Mouse (Mus musculus) cerebellum, postnatal 10 days (tissue): ENCODE measurements around the gene Ppt2.
A peak's percentile ranks its signal among the peaks of the same experiment; 100 is the strongest.

Source experiments
- DNase-seq, 2 experiments: peaks; one replicate each; pipeline ENCODE4 v3.0.0; 2021; ENCODE audit warnings: mixed read lengths in 2 of 2

Ppt2 gene

GRCm38 (mm10) chr17:34655581-34655991 lies 27.3 kb upstream of the Ppt2 start:
- peak; percentile 55 to 68 for DNase-seq

- no peak for DNase-seq
Measured at GRCm38 (mm10) chr17:34655160-34655559, 26.9 kb upstream of the Ppt2 start.

GRCm38 (mm10) chr17:34654392-34654791 lies 26.1 kb upstream of the Ppt2 start:
- DNase-seq, result peak in 1 of 2 experiments; percentile 39

GRCm38 (mm10) chr17:34653746-34654285 lies 25.5 kb upstream of the Ppt2 start:
- peak; percentile 79 to 84 for DNase-seq

GRCm38 (mm10) chr17:34652985-34653384 lies 24.7 kb upstream of the Ppt2 start:
- no peak for DNase-seq

GRCm38 (mm10) chr17:34652546-34652945 lies 24.2 kb upstream of the Ppt2 start:
- DNase-seq, result no peak

- DNase-seq, result peak; percentile 54 to 56
Measured at GRCm38 (mm10) chr17:34651507-34652221, 23.4 kb upstream of the Ppt2 start.

- no peak for DNase-seq
Measured at GRCm38 (mm10) chr17:34650781-34651180, 22.5 kb upstream of the Ppt2 start.

- DNase-seq, result no peak
Measured at GRCm38 (mm10) chr17:34649106-34649864, 21.0 kb upstream of the Ppt2 start.

- DNase-seq, result no peak
Measured at GRCm38 (mm10) chr17:34648141-34648890, 20.0 kb upstream of the Ppt2 start.

GRCm38 (mm10) chr17:34646906-34647787 lies 18.8 kb upstream of the Ppt2 start, which contains the start of gene Atf6b:
TSS of gene Atf6b (plus strand) at chr17:34647146.
- DNase-seq, result peak; percentile 95 to 97

GRCm38 (mm10) chr17:34645831-34646511 lies 17.7 kb upstream of the Ppt2 start:
- peak; percentile 48 to 56 for DNase-seq

GRCm38 (mm10) chr17:34645256-34645829 lies 17.0 kb upstream of the Ppt2 start:
- no peak for DNase-seq

- DNase-seq, result peak; percentile 97
Measured at GRCm38 (mm10) chr17:34644608-34645007, 16.3 kb upstream of the Ppt2 start, which contains the start of gene Fkbpl. TSS of gene Fkbpl (plus strand) at chr17:34644764.

- peak in 1 of 2 experiments; percentile 47 for DNase-seq
Measured at GRCm38 (mm10) chr17:34643944-34644343, 15.6 kb upstream of the Ppt2 start.

GRCm38 (mm10) chr17:34643379-34643778 lies 15.1 kb upstream of the Ppt2 start:
- DNase-seq, result no peak

GRCm38 (mm10) chr17:34641945-34642344 lies 13.6 kb upstream of the Ppt2 start:
- DNase-seq, result no peak

GRCm38 (mm10) chr17:34640778-34641601 lies 12.7 kb upstream of the Ppt2 start:
- peak; percentile 81 to 88 for DNase-seq

GRCm38 (mm10) chr17:34639461-34640255 lies 11.3 kb upstream of the Ppt2 start:
- DNase-seq, result peak in 1 of 2 experiments; percentile 49
